Mouse (Mus musculus) erythroblast, embryonic 14.5 days (primary cell): Measurements from ENCODE around the gene Atp5d. TPM values are rescaled to one million over a fixed set of nuclear protein-coding genes. Genes with fewer than 3 reads are reported as not detected.

Experiments used
- H3K27me3 ChIP-seq: 2 replicates; pipeline ENCODE4 v1.6.1; 2012; ENCODE audit warnings: inconsistent platforms; ENCODE audit not compliant: control insufficient read depth
- H3K36me3 ChIP-seq: 2 replicates; pipeline ENCODE4 v1.6.1; 2012; ENCODE audit warnings: mild to moderate bottlenecking, inconsistent platforms; ENCODE audit not compliant: control insufficient read depth
- H3K4me1 ChIP-seq: 2 replicates; pipeline ENCODE4 v1.6.1; 2012; ENCODE audit warnings: inconsistent platforms; ENCODE audit not compliant: control insufficient read depth
- H3K4me3 ChIP-seq: replicated peaks from 2 replicates; pipeline ENCODE3; 2012; ENCODE audit warnings: moderate library complexity, mild to moderate bottlenecking, inconsistent platforms
- H3K9me3 ChIP-seq: 2 replicates; pipeline ENCODE4 v1.6.1; 2012; ENCODE audit warnings: low read length, inconsistent platforms, mixed read lengths; ENCODE audit not compliant: control insufficient read depth
- GATA1 ChIP-seq: IDR thresholded peaks from 2 replicates; pipeline ENCODE4 v1.6.1; 2012; ENCODE audit warnings: low read length, inconsistent platforms, mixed read lengths
- TAL1 ChIP-seq: IDR thresholded peaks from 3 replicates; pipeline ENCODE4 v1.6.1; 2012; ENCODE audit warnings: low read length, inconsistent platforms, mixed read lengths
- polyA plus RNA-seq: library from polyadenylated mRNA; stranded (reverse); fragments of >175 nt; gene quantifications from 2 replicates; pipeline ENCODE4 v1.2.3, GENCODE M21; 2012

Gene Atp5d
- polyA plus RNA-seq, 1 experiment: 144 TPM

GRCm38 (mm10) chr10:80102216-80102915, 36.1 kb upstream of the Atp5d start:
- H3K9me3 ChIP-seq: no peaks in the 10 kb centered on the region
- H3K36me3 ChIP-seq: peaks cover 32% of the 10 kb centered on the region
- peaks cover 80% of the 10 kb centered on the region for H3K4me1 ChIP-seq
- TF ChIP-seq GATA1 (no peak), TAL1 (no peak)
- H3K4me3 ChIP-seq: peak overlapping the region; percentile 91
- no peaks in the 10 kb centered on the region for H3K27me3 ChIP-seq

- TF ChIP-seq TAL1 (peak; percentile 65), GATA1 (peak; percentile 58)
These were observed 35.4 kb upstream of the Atp5d start for GRCm38 (mm10) chr10:80103032-80103431.

GRCm38 (mm10) chr10:80104181-80104580, 34.3 kb upstream of the Atp5d start:
- H3K27me3 ChIP-seq: no peaks in the 10 kb centered on the region

More at GRCm38 (mm10) chr10:80103032-80103431, 35.4 kb upstream of the Atp5d start:
- no peaks in the 10 kb centered on the region for H3K9me3 ChIP-seq
- peak overlapping the region; percentile 91 for H3K4me3 ChIP-seq
- H3K27me3 ChIP-seq: no peaks in the 10 kb centered on the region
- H3K4me1 ChIP-seq: peaks cover 79% of the 10 kb centered on the region
- H3K36me3 ChIP-seq: peaks cover 29% of the 10 kb centered on the region

GRCm38 (mm10) chr10:80105460-80105859, 33.0 kb upstream of the Atp5d start, which contains the start of gene Sbno2:
Sbno2 (minus strand) TSS chr10:80105571.
- TF ChIP-seq TAL1: no peak
- no peak within 1 kb of the TSS for H3K4me3 ChIP-seq
- peaks cover 6% of the 10 kb centered on the region for H3K36me3 ChIP-seq
- H3K9me3 ChIP-seq: no peaks in the 10 kb centered on the region
- peaks cover 67% of the 10 kb centered on the region for H3K4me1 ChIP-seq
- H3K27me3 ChIP-seq: no peaks in the 10 kb centered on the region

More at GRCm38 (mm10) chr10:80104181-80104580, 34.3 kb upstream of the Atp5d start:
- Histone ChIP-seq H3K9me3 (no peaks in the 10 kb centered on the region), H3K36me3 (peaks cover 19% of the 10 kb centered on the region), H3K4me3 (no peak overlapping the region), H3K4me1 (peaks cover 70% of the 10 kb centered on the region)
- TF ChIP-seq GATA1: no peak
- no peak for TF ChIP-seq TAL1

GRCm38 (mm10) chr10:80105926-80106325, 32.5 kb upstream of the Atp5d start:
- TF ChIP-seq TAL1 (no peak), GATA1 (no peak)
- no peaks in the 10 kb centered on the region for H3K9me3 ChIP-seq
- peaks cover 64% of the 10 kb centered on the region for H3K4me1 ChIP-seq

GRCm38 (mm10) chr10:80107678-80108077, 30.8 kb upstream of the Atp5d start:
- no peak overlapping the region for H3K4me3 ChIP-seq
- TF ChIP-seq GATA1 (no peak), TAL1 (no peak)
- no peaks in the 10 kb centered on the region for H3K27me3 ChIP-seq
- no peaks in the 10 kb centered on the region for H3K36me3 ChIP-seq
- H3K4me1 ChIP-seq: peaks cover 58% of the 10 kb centered on the region
- H3K9me3 ChIP-seq: no peaks in the 10 kb centered on the region

More at GRCm38 (mm10) chr10:80105926-80106325, 32.5 kb upstream of the Atp5d start:
- peaks cover 1% of the 10 kb centered on the region for H3K36me3 ChIP-seq
- no peaks in the 10 kb centered on the region for H3K27me3 ChIP-seq
- no peak overlapping the region for H3K4me3 ChIP-seq

- Histone ChIP-seq H3K9me3 (no peaks in the 10 kb centered on the region), H3K4me1 (peaks cover 61% of the 10 kb centered on the region), H3K4me3 (peak overlapping the region; percentile 79), H3K27me3 (no peaks in the 10 kb centered on the region), H3K36me3 (peaks cover 35% of the 10 kb centered on the region)
- TF ChIP-seq TAL1 (no peak), GATA1 (no peak)
These were observed 23.8 kb upstream of the Atp5d start for GRCm38 (mm10) chr10:80114341-80115284.

- Histone ChIP-seq H3K4me3 (peak within 1 kb of the TSS; percentile 79), H3K36me3 (peaks cover 43% of the 10 kb centered on the region), H3K27me3 (no peaks in the 10 kb centered on the region), H3K9me3 (no peaks in the 10 kb centered on the region), H3K4me1 (peaks cover 63% of the 10 kb centered on the region)
- TF ChIP-seq TAL1 (no peak), GATA1 (no peak)
These were observed 23.0 kb upstream of the Atp5d start, which contains the start of gene Stk11 for GRCm38 (mm10) chr10:80115290-80115943. Stk11 (plus strand) TSS chr10:80115803.
